Mouse (Mus musculus) stomach, embryonic 15.5 days (tissue): Measurements from ENCODE around the gene Pbxip1. TPM values are rescaled to one million over a fixed set of nuclear protein-coding genes. Genes with fewer than 3 reads are reported as not detected.

Source experiments
- ATAC-seq: fragments of 200-750 bp; cut with Nextera tagmentation; 2 replicates; pipeline ENCODE4 v1.8.0; 2017; ENCODE audit warnings: low read depth, moderate number of reproducible peaks, moderate TSS enrichment; ENCODE audit not compliant: insufficient read depth, low FRiP score
- H3K27ac ChIP-seq: fragments of 300-500 bp; sonication (generic); 2 replicates; pipeline ENCODE4 v1.5.1; 2015; ENCODE audit warnings: mild to moderate bottlenecking, inconsistent platforms
- H3K27me3 ChIP-seq: fragments of 300-500 bp; sonication (generic); replicated peaks from 2 replicates; pipeline ENCODE4 v1.6.1; 2015; ENCODE audit warnings: inconsistent platforms
- H3K36me3 ChIP-seq: fragments of 300-500 bp; sonication (generic); 2 replicates; pipeline ENCODE4 v1.6.1; 2015; ENCODE audit warnings: inconsistent platforms
- H3K4me1 ChIP-seq: fragments of 300-500 bp; sonication (generic); 2 replicates; pipeline ENCODE4 v1.6.1; 2015; ENCODE audit warnings: inconsistent platforms
- H3K4me2 ChIP-seq: fragments of 300-500 bp; sonication (generic); 2 replicates; pipeline ENCODE4 v1.6.1; 2015; ENCODE audit warnings: mild to moderate bottlenecking, inconsistent platforms
- H3K4me3 ChIP-seq: fragments of 300-500 bp; sonication (generic); replicated peaks from 2 replicates; pipeline ENCODE4 v1.5.1; 2015; ENCODE audit warnings: inconsistent platforms
- H3K9ac ChIP-seq: fragments of 300-500 bp; sonication (generic); 2 replicates; pipeline ENCODE4 v1.6.1; 2015; ENCODE audit warnings: inconsistent platforms
- H3K9me3 ChIP-seq: fragments of 300-500 bp; sonication (generic); 2 replicates; pipeline ENCODE4 v1.6.1; 2016; ENCODE audit warnings: inconsistent platforms
- WGBS: fragments of 180-500 bp; shearing (Covaris S2); methylation state at CpG from one replicate; pipeline ENCODE4 v1.1.7; 2015; 5-methylcytosine and 5-hydroxymethylcytosine counted together
- polyA plus RNA-seq: library from polyadenylated mRNA; unstranded; fragments of >200 nt; fragmentation: Nextera tagmentation; extraction: Ambion mirVana; gene quantifications from 2 replicates; pipeline ENCODE4 v1.2.1, GENCODE M21; 2015

Pbxip1 gene
- polyA plus RNA-seq, 1 experiment from 2014 or later, result 40.1 TPM

DNA sequence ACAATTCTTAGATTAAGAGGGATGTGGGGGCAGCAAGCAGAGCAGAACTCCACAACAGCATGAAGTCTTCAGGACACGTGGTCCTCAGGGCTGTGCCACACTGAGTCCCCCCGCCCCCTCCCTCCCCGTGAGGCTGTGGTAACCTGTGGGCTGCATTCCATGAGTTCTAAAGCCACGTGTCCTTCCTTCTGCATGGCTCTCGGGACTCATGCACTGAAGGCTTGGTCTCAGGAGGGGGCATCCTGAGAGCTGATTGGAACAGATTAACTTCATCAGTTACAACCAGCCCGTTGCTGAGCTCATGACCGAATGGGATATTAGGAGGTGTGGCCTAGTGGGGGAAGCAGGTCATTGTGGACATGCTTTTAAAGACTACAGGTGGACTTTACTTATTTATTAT, 63.2 kb downstream of the Pbxip1 start:
- Histone ChIP-seq H3K4me2 (no peak overlapping the region), H3K27ac (no peak overlapping the region), H3K4me1 (no peaks in the 10 kb centered on the region), H3K9me3 (no peaks in the 10 kb centered on the region), H3K36me3 (no peaks in the 10 kb centered on the region), H3K9ac (no peak overlapping the region), H3K4me3 (no peak overlapping the region), H3K27me3 (no peaks in the 10 kb centered on the region)
- 52% methylated on average over 7 of the region's 7 CpGs for WGBS
- no peak for ATAC-seq

Other genes with a start within 250 kb of the Pbxip1 start
- 40.1 and 41.2 TPM in 2 replicates for gene Gba, start 233.8 kb upstream of the Pbxip1 start, polyA plus RNA-seq
- gene Thbs3, start 221.5 kb upstream of the Pbxip1 start, polyA plus RNA-seq, result 29.0 and 29.2 TPM in 2 replicates
- gene Mtx1, start 209.6 kb upstream of the Pbxip1 start, polyA plus RNA-seq, result 197 and 199 TPM in 2 replicates
- 64.2 and 89.1 TPM in 2 replicates for gene Muc1, start 207.6 kb upstream of the Pbxip1 start, polyA plus RNA-seq
- 374 and 406 TPM in 2 replicates for gene Krtcap2, start 190.7 kb upstream of the Pbxip1 start, polyA plus RNA-seq
- 4.6 and 5.9 TPM in 2 replicates for gene Trim46, start 190.4 kb upstream of the Pbxip1 start, polyA plus RNA-seq
- 129 and 132 TPM in 2 replicates for gene Dpm3, start 177.3 kb upstream of the Pbxip1 start, polyA plus RNA-seq
- gene Slc50a1, start 166.1 kb upstream of the Pbxip1 start, polyA plus RNA-seq, result 74.4 and 75.3 TPM in 2 replicates
- 41.4 and 46.1 TPM in 2 replicates for gene Efna1, start 155.6 kb upstream of the Pbxip1 start, polyA plus RNA-seq
- gene Efna3, start 113.7 kb upstream of the Pbxip1 start, polyA plus RNA-seq, result 9.5 and 9.6 TPM in 2 replicates
- gene Efna4, start 98.7 kb upstream of the Pbxip1 start, polyA plus RNA-seq, result 17.9 and 19.4 TPM in 2 replicates
- 44.7 and 53.2 TPM in 2 replicates for gene Adam15, start 86.7 kb upstream of the Pbxip1 start, polyA plus RNA-seq
- 0.30 and 0.67 TPM in 2 replicates for gene Dcst2, start 74.7 kb upstream of the Pbxip1 start, polyA plus RNA-seq
- 0.30 and 0.52 TPM in 2 replicates for gene Dcst1, start 71.5 kb upstream of the Pbxip1 start, polyA plus RNA-seq
- 7.8 and 7.9 TPM in 2 replicates for gene Zbtb7b, start 41.9 kb upstream of the Pbxip1 start, polyA plus RNA-seq
- gene Lenep, start 33.9 kb upstream of the Pbxip1 start, polyA plus RNA-seq, result not detected in 2 replicates
- 23.6 and 29.4 TPM in 2 replicates for gene Flad1, start 24.8 kb upstream of the Pbxip1 start, polyA plus RNA-seq
- 409 and 450 TPM in 2 replicates for gene Cks1b, start 18.3 kb upstream of the Pbxip1 start, polyA plus RNA-seq
- gene Shc1, start 18.3 kb upstream of the Pbxip1 start, polyA plus RNA-seq, result 84.6 and 103 TPM in 2 replicates
- 35.1 and 37.1 TPM in 2 replicates for gene Pygo2, start 6.5 kb upstream of the Pbxip1 start, polyA plus RNA-seq
- gene Pmvk, start 17.8 kb downstream of the Pbxip1 start, polyA plus RNA-seq, result 55.3 and 60.1 TPM in 2 replicates
- 4.5 and 5.4 TPM in 2 replicates for gene Kcnn3, start 83.5 kb downstream of the Pbxip1 start, polyA plus RNA-seq